Mouse (Mus musculus): ENCODE measurements at regions not wholly inside any gene's neighbourhood (a gene's known extent, or its start where the extent isn't known, plus 50 kb on each side); places are given as distances from the start of the nearest gene placed in this dataset.
"Not testable (repeated sequence)": the region's sequence is repeated elsewhere in the genome, so short reads cannot be mapped to it uniquely, and the experiment has no call there.

DNA sequence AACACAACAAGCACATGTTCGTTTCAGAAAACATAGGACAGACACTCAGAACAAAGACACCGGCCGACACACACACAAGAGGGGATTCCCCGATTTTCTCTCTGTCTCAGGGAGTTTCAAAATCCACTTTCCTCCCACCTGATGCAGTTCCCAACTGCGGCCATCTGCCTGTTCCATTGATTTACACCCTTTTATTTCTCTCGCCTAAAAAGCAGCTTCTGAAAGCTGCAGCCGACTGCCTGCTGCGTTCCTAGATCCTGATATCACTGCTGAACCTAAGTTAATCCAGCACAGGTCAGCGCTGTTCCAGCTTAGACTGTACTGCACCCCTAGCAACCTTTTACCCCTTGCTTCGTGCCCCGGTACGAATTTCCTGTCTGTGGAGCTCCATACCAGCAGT is 237.0 kb downstream of the Impad1 start:
- intact Hi-C loops (cut with DNase I), result no loop called here
- no peak for DNase-seq (ENCODE audit: low spot score)

DNA sequence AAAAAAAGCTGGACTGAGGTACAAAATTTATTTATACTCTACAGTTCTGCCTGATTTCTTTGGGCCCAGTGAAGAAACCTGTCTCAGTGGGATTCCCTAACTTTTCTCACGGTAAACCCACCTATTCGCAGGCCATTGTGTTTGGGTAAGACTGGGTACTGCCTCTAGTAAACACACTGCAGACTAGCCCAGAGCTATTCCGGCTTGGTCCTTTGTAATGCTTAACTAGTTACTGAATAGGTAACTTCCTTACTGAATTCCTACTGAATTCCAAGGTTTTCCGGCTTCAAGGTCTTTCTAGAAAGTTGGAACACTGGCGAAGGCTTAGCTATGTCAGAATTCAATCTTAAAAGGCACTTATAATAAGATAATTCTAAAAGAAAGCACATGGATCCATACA is 242.9 kb downstream of the Impad1 start:
- no peak for DNase-seq (ENCODE audit: low spot score)
- intact Hi-C loops (cut with DNase I), result no loop called here

DNA sequence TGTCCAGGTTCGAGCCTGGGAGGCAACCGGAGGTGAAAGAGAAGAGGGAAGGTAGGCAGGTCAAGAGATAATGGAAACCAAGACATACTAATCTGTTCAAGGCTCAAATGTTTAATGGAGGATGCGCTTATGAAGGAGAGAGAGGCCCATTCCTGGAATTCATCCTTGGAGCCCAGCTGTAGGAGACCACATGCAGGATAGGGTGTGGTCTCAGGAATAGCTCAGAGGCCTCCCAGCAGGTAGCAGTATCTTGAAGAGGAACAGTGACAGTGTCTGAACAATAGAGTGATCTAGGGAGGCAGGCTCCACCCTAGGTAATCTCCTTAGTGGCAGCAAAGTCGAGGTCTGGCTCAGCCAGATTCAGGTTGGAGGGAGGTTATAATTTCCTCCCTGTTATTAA is 243.3 kb downstream of the Impad1 start:
- intact Hi-C loops (cut with DNase I), result no loop called here
- DNase-seq (ENCODE audit: low spot score), result no peak

DNA sequence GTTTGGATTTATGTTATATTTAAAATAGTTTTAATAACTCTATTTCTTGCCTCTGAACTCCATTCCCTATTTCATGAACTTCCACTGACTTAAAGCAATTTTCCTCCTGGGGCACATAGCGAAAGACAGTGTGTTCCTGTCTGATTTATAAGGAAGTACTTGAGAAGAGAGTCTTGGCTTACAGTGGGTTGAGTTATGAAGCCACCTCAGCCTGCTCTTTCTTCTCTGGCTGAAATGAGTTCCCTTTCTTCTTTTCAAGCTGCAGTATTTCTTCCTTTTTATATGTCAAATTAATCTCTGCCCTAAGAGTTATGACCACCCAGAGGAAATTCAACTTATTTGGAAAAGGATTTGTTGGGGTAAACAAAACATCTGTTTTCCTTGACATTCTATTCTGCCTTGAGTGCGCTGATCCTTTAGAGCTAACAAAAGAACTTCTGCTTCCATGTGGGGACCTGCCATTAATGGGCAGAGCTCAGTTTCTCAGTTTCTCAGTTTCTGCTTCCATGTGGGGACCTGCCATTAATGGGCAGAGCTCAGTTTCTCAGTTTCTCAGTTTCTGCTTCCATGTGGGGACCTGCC is 255.9 kb downstream of the Impad1 start:
- DNase-seq (ENCODE audit: low spot score), result no peak
- intact Hi-C loops (cut with DNase I), result loop anchor here (10.0 kb wide), 1 partner anchor 392 kb away; no protein-coding TSS in a partner anchor

DNA sequence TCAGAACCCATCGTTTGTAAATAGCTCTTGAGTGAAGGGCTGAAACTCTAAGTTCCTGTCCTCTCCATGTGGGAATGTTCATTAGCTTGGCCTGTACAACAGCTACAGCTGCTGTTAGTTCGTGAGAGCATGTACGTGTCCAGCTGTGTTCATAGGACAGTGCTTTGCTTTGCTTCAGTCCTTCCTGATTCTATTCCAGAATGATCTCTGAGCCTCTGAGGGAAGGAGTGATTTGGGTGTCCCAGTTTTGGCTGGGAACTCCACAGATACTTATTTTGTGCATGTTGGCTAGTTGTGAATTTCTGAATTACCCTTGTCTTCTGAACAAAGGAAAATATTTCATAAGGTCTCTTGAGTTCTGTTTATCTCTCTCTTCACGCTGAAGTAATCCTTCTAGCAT is 261.0 kb downstream of the Impad1 start:
- intact Hi-C loops (cut with DNase I), result loop anchor here (10.0 kb wide), 1 partner anchor 387 kb away; no protein-coding TSS in a partner anchor
- DNase-seq (ENCODE audit: low spot score), result no peak

DNA sequence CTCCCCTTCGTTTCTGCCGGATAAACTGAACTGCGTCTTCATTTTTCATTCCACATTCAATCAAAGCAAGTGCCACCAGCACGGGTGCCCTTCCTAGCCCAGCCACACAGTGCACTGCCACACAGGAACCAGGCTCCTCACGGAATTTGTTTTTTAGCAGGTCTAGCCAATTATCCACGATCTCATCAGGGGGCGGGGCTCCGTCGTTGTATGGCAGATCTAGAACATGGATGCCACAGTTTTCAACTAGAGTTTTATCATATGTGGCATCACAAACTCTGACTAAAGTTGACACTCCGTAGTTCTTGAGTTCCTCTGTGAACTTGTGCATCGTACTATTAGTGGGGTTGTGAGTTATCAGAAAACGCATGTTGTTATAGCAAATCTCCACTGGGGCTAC is 264.8 kb downstream of the Impad1 start:
- intact Hi-C loops (cut with DNase I), result no loop called here
- DNase-seq (ENCODE audit: low spot score), result no peak

DNA sequence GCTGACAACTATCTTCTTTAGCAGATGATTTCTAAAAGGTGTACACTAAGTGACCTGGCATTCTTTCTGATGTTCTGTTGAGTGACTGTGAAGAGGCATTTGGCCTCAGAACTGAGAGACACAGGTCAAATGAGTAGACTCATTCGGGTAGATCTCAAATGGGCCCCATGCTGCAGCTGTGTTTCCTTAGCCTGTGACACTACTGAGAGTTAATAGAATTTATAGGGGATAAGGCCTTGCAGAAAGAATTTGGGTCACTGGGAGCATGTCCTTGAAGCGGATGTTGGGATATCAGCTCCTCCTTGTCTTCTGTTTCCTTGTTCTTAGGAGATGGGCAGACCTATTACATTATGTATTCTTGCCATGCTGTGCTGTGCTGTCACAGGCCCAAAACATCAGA is 271.4 kb downstream of the Impad1 start:
- intact Hi-C loops (cut with DNase I), result no loop called here
- no peak for DNase-seq (ENCODE audit: low spot score)

DNA sequence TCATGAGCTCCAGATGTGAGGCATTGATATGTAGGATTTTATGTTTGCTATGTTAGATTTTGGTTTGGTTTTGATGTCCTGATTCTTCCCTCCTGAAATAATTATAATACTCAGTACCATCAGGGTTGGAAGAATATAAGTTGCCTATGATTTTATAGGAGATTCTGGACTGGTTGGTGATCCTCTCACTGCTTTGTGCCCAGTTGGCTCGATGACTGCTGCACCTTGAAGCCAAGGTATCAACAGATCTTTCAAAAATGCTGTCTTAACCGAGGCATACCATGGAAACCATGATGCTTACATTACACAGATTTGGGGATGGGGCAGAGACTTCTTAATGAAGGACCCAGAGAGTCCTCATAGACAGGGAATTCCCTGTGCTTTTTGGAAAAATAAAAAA is 274.4 kb downstream of the Impad1 start:
- no peak for DNase-seq (ENCODE audit: low spot score)
- intact Hi-C loops (cut with DNase I), result no loop called here

DNA sequence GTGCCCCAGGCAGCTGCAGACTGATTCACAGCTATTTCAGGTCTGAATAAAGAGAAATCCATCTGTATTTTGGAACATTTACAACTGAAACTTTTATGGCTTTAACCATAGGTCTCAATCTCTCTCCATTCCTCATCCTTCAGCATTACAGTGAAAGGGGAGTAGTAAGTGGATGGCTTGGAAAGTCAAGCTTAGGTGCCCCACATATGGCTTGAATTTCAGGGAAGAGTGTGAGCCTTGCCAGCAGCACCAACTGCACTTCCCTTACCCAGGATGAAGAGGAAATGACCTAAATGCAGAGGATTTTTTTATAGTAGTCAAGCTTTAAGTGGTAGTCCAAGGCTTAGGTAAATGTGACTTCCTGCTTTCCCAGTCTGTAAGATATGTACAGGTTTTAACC is 279.8 kb downstream of the Impad1 start:
- intact Hi-C loops (cut with DNase I), result no loop called here
- DNase-seq (ENCODE audit: low spot score), result no peak

DNA sequence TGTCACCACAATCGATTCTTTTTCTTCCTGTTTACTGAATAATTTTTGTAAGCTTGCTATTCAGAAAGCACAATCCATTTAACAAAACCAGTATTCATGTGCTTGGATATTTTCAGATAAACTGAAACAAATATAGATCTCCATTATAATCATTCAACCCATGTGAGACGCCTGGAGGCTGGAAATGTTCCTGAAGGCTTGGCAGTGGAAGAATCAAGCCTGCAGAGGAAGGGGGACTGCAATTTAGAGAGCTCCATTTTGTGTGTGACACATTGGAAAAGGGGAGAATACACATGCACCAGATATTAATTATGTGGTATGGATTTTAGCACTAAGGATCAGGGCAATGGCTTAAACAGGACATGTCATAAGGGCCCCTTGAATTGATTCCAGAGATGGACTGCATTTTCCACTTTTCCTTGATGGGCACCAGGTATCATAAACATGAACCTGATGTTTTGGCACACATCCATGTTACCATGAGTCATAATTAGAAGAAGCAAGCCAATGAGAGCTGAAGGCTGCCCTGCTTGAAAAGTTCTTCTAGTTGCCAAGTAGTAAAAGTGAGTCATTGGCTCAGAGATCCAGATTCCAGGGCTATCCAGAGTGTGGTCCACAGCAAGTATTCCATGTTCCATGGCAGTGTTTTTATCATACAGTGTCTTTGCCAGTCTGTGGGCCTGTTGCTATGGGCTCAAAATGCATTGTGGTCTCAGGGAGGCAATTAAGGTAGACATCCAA is 282.8 kb downstream of the Impad1 start:
- DNase-seq (ENCODE audit: low spot score), result no peak

DNA sequence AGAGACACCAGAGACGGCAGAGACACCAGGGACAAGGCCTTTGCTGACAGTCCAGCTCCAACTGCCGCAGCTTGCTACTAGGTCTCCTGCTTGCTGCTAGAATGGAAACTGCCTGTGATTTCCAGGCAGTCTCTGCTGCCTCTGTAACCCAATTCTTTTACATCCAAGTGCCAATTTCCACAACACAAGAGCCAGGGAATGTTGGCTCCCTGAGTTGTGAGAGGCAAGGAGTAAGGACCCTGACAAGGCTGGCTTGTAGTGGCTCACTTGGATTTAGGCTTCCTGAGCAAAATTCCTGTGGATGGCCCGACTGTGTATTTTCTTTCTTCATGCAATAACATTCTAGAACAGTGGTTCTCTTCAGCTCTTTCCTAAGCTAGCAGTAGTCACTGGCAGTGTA is 283.9 kb downstream of the Impad1 start:
- intact Hi-C loops (cut with DNase I), result no loop called here
- peak; percentile 9 for DNase-seq (ENCODE audit: low spot score)

More for the DNA sequence above, 282.8 kb downstream of the Impad1 start:
- intact Hi-C loops (cut with DNase I), result no loop called here

DNA sequence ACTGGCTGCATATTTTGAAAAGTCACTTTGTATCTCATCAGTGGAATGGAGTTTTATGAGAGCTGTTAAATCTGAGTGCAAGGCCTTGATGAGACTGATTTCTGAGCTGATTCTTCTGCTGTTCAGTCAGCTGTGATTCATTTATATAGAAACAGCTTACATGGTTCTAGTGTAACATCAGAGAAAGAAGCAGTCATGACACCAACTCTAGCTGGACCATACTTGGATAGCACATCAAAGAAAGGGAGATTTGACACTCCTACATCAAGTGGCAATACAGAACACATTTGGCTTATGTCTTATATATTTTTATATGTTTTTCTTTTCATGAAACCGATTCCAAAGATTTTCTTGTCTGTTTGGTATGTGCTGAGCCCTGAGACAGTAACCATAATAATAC is 296.0 kb downstream of the Impad1 start:
- intact Hi-C loops (cut with DNase I), result no loop called here
- no peak for DNase-seq (ENCODE audit: low spot score)

DNA sequence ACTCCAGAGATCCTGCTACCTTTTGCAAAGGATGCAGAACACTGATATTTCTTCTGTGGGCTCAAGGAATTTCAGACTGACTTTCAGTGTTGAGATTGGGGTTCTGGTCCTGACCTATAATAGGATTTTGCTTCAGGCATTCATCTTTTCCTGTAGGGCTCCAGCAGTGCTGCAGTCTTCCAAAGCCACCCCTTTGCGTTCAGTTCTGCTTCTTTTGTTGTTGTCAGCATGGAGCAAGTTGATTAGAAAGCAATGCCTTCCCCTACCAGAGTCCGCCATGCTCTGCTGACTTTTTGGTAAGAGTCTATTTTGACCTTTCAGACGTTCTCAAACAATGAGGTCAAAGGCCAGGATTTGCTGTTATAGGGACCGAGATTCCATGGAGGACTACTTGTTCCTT is 297.0 kb downstream of the Impad1 start:
- intact Hi-C loops (cut with DNase I), result no loop called here
- no peak for DNase-seq (ENCODE audit: low spot score)

DNA sequence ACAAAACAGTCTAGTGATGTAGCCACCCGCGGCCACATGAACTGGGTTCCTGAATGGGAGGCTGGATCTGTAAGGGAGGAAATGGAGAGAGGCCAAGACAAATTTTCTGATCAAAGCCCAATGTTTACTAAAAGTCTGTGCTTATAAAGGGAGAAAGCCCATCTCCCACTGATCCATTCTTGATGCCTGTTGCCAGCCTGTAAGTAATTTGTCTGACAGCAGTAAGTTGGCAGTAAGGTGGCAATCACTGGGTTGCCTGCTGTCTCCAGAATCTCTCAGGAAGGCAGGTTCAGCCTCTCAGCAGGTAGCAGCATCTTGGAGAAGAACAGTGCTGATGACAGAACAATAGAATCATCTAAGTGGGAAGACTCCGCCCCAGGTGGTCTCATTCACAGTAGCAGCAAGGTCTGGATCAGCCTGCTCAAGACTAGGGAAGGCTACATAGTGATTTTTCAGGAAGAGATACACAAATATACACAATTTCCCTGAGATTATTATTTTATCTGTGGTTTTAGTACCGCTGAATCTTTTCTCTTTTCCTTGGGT is 327.9 kb downstream of the Impad1 start:
- DNase-seq (ENCODE audit: low spot score), result no peak
- intact Hi-C loops (cut with DNase I), result no loop called here

DNA sequence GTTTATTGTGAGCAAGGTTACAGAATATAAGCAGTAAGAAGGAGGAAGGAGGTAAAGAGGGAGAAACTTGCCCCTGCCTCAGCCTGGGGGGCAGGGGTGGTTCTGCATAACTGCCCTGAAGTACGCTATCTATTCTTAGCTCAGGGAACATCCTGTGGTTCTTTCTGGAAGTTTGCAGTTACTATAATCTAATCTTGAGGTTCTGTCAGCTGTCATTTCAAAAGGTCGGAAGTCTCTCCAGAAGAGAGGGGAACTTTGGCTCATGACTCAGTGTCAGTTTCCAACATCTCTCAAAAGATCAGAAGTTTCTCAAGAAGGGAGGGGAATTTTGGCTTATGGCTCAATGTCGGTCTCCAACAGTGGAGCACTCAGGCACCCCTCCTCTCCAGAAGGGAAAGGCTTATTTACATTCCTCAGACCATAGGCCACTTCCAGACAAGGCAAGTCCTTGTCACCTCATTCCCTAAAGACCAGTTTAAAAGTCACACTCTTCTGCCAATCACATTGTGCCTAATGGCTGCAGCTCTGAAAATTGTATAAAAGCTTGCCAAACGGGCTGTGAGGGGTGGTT is 328.9 kb downstream of the Impad1 start:
- no peak for DNase-seq (ENCODE audit: low spot score)
- intact Hi-C loops (cut with DNase I), result no loop called here

DNA sequence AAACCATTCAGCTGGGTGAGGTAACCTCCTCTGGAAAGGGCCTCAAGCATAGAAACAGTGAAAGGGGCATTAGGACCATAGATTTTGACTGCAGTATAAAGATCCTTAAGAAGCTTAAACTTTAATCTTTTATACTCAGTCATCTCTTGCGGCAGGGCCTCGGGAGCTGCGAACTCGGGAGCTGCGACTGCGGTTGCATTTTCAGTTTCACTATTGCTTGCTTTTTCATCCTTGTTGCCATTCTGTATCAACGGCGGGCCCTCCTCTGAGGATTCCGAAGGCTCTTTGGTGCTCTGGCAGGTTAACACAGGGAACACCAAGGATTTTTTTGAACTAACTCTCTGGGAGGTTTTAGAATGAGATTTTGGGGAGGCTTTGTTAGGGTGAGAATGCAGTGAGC is 333.9 kb downstream of the Impad1 start:
- no peak for DNase-seq (ENCODE audit: low spot score)
- intact Hi-C loops (cut with DNase I), result no loop called here

DNA sequence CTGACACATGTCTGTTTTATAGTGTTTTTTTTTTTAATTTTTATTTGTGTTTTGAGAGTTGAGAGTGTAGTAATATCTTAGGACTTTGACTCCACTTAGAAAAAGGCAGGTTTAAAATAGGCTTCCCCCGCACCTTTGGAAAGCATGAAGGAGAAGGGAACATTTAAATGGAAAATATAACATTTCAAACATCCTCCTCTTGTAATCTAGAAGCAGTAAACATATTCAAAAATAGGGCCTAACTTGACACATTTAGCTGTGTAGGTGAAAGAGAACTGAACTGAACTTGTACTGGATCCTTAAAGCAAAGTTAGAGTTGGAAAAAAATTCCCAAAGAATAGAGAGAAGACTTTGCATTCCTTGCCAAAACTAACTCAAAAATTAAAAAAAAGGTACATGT is 343.1 kb downstream of the Impad1 start:
- no peak for DNase-seq (ENCODE audit: low spot score)
- intact Hi-C loops (cut with DNase I), result no loop called here

DNA sequence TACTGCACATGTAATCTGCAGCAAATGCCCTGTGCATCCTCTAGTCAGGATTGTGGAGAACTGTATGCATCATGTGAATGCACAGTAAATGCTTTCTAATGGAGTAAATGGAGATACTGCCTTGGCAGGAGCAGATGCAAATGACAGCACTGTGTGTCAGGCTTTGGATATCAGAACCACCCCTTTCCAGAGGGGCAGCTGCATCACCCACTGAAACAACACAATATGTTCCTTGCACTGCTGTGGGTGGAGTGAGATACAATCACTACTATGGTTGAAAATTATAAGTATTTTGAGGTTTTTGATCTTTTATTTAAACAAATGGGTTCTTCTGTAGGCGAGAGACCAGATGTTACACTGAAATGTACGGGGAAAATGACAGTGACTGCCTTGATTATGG is 350.5 kb downstream of the Impad1 start:
- DNase-seq (ENCODE audit: low spot score), result no peak
- intact Hi-C loops (cut with DNase I), result no loop called here

DNA sequence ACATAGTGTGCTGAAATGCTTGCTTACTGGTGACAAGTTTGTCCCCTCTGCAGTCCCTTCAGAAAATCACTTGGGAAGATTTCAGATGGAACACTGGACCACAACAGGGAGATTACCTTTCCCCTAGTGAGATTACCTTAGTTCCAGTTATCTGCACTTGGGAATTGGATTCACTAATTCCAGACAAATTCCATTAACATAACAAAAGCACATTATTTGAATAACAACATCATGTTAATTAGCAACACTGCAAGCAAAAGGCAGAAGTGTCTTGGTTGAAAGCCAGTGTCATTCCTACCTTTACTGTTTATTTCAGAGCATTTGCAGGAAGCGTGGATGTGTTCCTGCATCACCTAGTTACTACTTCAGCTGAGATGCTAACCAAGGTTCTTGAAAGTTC is 355.6 kb downstream of the Impad1 start:
- intact Hi-C loops (cut with DNase I), result no loop called here
- no peak for DNase-seq (ENCODE audit: low spot score)

DNA sequence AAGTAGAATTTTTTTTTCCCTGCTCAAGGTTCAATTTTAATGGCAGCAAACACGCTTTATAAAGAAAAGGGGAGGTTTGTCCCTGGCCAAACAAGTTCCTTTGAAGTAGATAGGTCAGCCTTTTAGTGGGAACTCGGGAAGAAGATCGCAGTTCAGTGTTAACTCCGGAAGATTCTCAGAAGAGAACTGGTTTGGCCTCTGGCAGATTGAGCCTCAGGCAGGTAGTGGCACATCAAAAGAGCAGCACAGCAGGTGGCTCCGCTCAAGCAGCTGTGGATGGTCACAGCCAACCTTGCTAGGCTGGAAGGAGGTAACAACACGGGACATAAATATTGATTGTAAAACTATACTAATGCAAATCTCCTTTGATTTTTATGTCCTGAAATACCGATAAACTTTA is 347.2 kb upstream of the Sdr16c6 start:
- DNase-seq (ENCODE audit: low spot score); intact Hi-C loops (cut with DNase I): not testable (repeated sequence)

DNA sequence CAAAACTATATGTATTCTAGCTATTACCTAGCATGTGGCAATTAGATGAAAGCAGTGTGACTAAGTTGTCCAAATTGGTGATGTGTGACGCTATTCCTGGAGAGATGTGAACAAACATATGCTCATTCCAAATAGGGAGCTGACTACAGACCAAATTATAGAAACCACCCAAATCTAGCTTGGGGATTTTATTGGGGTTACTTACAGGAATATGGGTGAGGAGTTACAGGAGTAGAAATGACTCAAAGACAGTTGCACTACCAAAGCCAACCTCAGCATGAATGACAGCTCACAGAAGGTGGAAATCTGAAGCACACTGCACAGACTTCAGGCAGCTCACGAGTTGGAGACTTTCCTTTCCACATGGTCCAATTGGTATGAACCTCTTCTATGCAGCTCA is 326.5 kb upstream of the Sdr16c6 start:
- intact Hi-C loops (cut with DNase I), result no loop called here
- no peak for DNase-seq (ENCODE audit: low spot score)

All from heart, postnatal 25 days (tissue).